Mouse (Mus musculus) liver, postnatal 0 days (tissue): ENCODE measurements around the gene Rxfp4.
A peak's percentile ranks its signal among the peaks of the same experiment; 100 is the strongest.

Source experiments
- CTCF ChIP-seq: sonication (generic); IDR thresholded peaks from 2 replicates; pipeline ENCODE4 v1.5.1; 2016; ENCODE audit warnings: antibody characterized with exemption, low read depth
- EP300 ChIP-seq: IDR thresholded peaks from 2 replicates; pipeline ENCODE4 v1.6.1; 2016; ENCODE audit warnings: antibody characterized with exemption, low read depth, mild to moderate bottlenecking

DNA sequence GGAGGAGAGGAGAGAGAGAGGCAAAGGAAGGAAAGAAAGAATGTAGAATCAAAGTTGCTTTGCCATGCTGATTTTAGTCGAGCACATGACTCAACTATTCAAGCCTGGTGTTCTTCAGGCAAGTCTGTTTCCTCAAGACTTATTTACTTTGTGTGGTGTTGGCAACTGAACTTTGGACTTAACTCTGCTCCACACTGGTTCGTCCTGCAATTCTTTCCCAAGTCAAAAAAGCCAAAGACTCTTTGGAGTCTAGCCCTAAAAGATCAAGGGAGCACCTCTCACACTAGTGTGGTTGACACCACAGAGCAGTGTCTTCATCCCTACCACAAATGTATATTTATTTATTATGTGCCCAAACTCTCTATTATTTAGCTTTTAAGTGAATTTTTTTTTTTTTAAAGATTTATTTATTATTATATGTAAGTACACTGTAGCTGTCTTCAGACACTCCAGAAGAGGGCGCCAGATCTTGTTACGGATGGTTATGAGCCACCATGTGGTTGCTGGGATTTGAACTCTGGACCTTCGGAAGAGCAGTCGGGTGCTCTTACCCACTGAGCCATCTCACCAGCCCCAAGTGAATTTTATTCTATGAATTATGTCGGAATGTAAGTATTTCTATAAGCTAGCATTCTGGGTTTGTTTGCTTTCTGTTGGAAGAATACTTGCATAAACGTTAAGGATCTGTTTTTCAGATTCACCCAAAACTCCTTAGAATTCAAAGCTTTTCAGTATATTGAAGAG lies 31.5 kb upstream of the Rxfp4 start:
- TF ChIP-seq CTCF (peak; percentile 18; the same call in 1 of the 2 replicates), EP300 (no peak)
